Mouse (Mus musculus) megakaryocyte, embryonic 14.5 days (primary cell): ENCODE data around the gene Banp.

ENCODE experiments used
- FLI1 ChIP-seq: IDR thresholded peaks from 2 replicates; pipeline ENCODE4 v1.6.1; 2012; ENCODE audit warnings: low read length, inconsistent platforms, mixed read lengths
- GATA1 ChIP-seq: IDR thresholded peaks from 3 replicates; pipeline ENCODE4 v1.6.1; 2012; ENCODE audit warnings: mixed read lengths, low read length, inconsistent platforms, borderline replicate concordance

GRCm38 (mm10) chr8:121901498-121902236 lies 47.9 kb upstream of the Banp start:
- TF ChIP-seq GATA1 (no peak), FLI1 (no peak)
